Mouse (Mus musculus): ENCODE data around the gene Gm49373. TPM values are rescaled to one million over a fixed set of nuclear protein-coding genes. Genes with fewer than 3 reads are reported as not detected.
A peak's percentile ranks its signal among the peaks of the same experiment; 100 is the strongest.

Gm49373 gene
- polyA plus RNA-seq, 1 experiment from 2014 or later, result 0.56 TPM

DNA sequence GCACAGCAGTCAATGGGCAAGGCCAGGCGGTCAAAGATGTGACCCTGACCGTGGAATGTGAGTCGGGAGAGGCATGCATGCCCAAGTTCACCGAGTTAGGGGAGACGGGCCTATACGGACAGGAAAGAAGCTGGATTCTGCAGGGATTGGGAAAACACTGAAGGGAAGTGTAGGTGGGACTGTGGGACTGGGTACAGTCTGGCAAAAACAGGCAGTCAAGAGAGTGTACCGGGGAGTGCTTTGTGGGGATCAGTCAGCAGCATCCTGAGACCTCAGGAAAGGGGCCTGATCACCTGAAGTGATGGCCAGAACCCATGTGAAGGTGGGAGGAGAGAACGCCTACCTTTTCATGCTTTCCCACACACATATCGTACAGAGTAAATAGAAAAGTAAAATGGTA is 37.3 kb downstream of the Gm49373 start:
- 32% methylated on average over 9 of the region's 9 CpGs for WGBS (ENCODE audit: insufficient replicate concordance)
- Histone ChIP-seq H3K36me3 (no peaks in the 10 kb centered on the region), H3K9me3 (replicated peaks) (no peaks in the 10 kb centered on the region), H3K27me3 (peaks cover 80% of the 10 kb centered on the region), H3K27ac (no peak overlapping the region), H3K9ac (no peak overlapping the region), H3K4me1 (replicated peaks) (peaks cover 85% of the 10 kb centered on the region), H3K4me2 (no peak overlapping the region), H3K4me3 (replicated peaks) (no peak overlapping the region)
- ATAC-seq (ENCODE audit: low read depth) (no peak), DNase-seq (no peak)

DNA sequence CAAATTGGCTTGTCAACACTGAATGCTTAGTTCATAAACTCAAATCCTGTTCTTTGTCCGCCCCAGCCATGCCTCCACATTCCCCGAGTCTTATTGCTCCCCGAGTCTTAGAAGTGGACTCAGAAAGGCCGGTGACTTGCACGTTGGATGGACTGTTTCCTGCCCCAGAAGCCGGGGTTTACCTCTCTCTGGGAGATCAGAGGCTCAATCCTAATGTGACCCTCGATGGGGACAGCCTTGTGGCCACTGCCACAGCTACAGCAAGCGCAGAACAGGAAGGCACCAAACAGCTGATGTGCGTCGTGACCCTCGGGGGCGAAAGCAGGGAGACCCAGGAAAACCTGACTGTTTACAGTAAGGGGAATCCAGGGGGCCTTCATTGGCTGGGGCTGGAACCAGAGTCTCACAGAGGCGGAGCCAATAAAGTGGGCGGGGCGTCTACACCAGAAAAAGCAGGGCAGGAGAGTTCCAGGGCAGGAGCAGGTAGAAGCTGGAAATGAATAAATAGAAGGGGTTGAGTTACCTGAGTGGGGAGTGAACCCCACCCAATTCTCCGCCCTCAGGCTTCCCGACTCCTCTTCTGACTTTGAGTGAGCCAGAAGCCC is 38.3 kb downstream of the Gm49373 start:
- WGBS (ENCODE audit: insufficient replicate concordance), result 6% methylated on average over 17 of the region's 17 CpGs
- no peak overlapping the region for H3K27ac ChIP-seq
- peaks cover 79% of the 10 kb centered on the region for H3K27me3 ChIP-seq
- H3K4me1 ChIP-seq (replicated peaks), result peaks cover 83% of the 10 kb centered on the region
- H3K9me3 ChIP-seq (replicated peaks), result no peaks in the 10 kb centered on the region
- H3K4me3 ChIP-seq (replicated peaks), result no peak overlapping the region
- DNase-seq (no peak), ATAC-seq (ENCODE audit: low read depth) (no peak)
- H3K36me3 ChIP-seq, result no peaks in the 10 kb centered on the region
- no peak overlapping the region for H3K9ac ChIP-seq
- no peak overlapping the region for H3K4me2 ChIP-seq

DNA sequence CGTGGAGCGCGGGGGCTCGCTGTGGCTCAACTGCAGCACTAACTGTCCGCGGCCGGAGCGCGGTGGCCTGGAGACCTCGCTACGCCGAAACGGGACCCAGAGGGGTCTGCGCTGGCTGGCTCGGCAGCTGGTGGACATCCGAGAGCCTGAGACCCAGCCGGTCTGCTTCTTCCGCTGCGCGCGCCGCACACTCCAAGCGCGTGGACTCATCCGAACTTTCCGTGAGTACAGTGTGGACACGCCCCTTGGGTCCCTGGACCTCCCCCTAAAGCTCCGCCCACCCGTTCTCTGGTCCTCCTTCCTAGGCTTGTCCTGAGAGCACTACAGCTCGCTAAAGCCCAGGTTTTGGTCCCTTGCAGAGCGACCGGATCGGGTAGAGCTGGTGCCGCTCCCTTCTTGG is 39.8 kb downstream of the Gm49373 start:
- Histone ChIP-seq H3K9ac (peak overlapping the region; percentile 75), H3K36me3 (no peaks in the 10 kb centered on the region), H3K27me3 (peaks cover 66% of the 10 kb centered on the region), H3K27ac (no peak overlapping the region), H3K4me1 (replicated peaks) (peaks cover 83% of the 10 kb centered on the region), H3K9me3 (replicated peaks) (no peaks in the 10 kb centered on the region), H3K4me3 (replicated peaks) (peak overlapping the region; percentile 75), H3K4me2 (peak overlapping the region; percentile 99)
- ATAC-seq (ENCODE audit: low read depth), result peak; percentile 49
- under 1% methylated on average over 34 of the region's 34 CpGs for WGBS (ENCODE audit: insufficient replicate concordance)
- DNase-seq, result peak; percentile 88

DNA sequence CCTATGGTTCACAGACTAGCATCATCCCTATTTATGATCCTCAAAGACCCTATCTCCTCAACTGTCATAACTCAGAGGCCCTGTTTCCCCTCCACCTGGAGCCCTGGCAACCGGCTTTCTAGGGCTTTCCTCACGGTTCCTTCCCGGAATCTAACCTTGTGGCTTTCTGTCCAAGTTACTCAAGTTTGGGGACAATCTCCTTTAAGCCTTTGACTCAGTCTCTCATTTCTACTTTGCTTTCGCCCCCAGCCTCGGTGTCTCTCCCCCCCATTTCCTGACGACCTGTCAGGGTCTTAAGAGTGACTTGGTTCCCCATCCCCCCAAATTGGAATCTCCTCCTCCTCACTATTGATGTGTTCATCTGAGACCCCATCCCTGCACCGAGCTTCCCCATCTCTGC is 40.4 kb downstream of the Gm49373 start:
- DNase-seq (no peak), ATAC-seq (ENCODE audit: low read depth) (no peak)
- Histone ChIP-seq H3K9me3 (replicated peaks) (no peaks in the 10 kb centered on the region), H3K9ac (peak overlapping the region; percentile 75), H3K4me1 (replicated peaks) (peaks cover 86% of the 10 kb centered on the region), H3K27ac (no peak overlapping the region), H3K4me2 (peak overlapping the region; percentile 99), H3K4me3 (replicated peaks) (peak overlapping the region; percentile 75), H3K27me3 (peaks cover 60% of the 10 kb centered on the region), H3K36me3 (peaks cover 6% of the 10 kb centered on the region; the same call in 1 of the 2 replicates)
- 4% methylated on average over 7 of the region's 7 CpGs for WGBS (ENCODE audit: insufficient replicate concordance)

DNA sequence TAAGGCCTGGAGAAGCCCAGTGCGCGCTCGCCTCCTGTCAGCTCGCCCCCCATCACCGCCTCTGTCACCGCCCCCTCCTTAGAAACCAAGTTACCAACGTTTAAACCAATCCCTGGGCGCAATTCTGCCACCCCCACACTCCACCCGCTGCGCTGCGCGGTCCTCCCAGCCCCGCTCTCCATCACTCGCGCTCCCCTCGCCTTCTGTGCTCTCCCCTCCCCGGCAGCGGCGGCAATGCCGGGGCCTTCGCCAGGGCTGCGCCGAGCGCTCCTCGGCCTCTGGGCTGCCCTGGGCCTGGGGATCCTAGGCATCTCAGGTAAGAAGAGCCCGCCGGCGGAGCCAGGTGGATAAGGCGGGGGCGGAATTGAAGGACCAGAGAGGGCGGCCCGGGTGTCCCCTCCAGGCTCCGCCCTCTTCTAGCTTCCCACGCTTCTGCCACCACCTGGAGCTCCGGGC is 41.0 kb downstream of the Gm49373 start, which contains the start of gene Icam5:
Gene Icam5, plus strand, starts transcription at position 178 of the 456 bp plus-strand sequence.
- Histone ChIP-seq H3K9me3 (replicated peaks) (no peaks in the 10 kb centered on the region), H3K4me3 (replicated peaks) (peak within 1 kb of the TSS; percentile 75), H3K4me1 (replicated peaks) (peaks cover 86% of the 10 kb centered on the region), H3K4me2 (peak within 1 kb of the TSS; percentile 99), H3K27me3 (peaks cover 54% of the 10 kb centered on the region), H3K36me3 (peaks cover 11% of the 10 kb centered on the region; the same call in 1 of the 2 replicates), H3K9ac (peak within 1 kb of the TSS; percentile 75), H3K27ac (peak within 1 kb of the TSS; percentile 94)
- under 1% methylated on average over 35 of the region's 35 CpGs for WGBS (ENCODE audit: insufficient replicate concordance)
- DNase-seq (no peak), ATAC-seq (ENCODE audit: low read depth) (no peak)

DNA sequence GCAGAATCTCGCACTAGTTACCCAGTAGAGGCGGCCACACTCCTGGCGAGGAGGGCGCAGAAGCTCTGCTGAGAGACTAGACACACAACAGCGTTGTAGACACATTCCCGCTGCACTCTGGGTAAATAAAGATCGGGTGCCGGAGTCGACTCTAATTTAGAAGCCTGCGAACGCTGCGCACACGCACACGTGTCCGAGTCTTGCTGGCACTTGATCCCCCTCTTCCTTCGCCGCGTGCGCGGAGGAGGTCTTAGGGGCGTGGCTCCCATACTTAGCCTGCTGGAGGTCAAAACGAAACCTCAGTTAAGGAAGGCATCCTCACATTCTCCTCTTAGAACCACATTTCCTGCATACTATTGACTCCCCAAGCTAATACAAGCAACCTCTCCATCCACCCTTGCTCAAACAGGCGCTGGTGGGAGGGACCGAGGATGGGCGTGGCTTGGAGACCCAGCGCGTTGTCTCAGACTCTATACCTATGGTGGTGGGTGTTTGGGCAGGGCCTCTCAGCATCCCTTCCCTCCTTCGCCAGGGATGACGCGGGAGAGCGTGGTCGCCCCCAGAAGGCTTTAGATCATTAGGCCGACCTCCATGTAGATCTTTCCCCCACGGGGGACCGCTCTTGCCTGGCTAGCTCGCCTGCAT is 41.5 kb downstream of the Gm49373 start:
- Histone ChIP-seq H3K9ac (peak overlapping the region; percentile 75), H3K4me1 (replicated peaks) (peaks cover 86% of the 10 kb centered on the region), H3K9me3 (replicated peaks) (no peaks in the 10 kb centered on the region), H3K4me2 (peak overlapping the region; percentile 99), H3K4me3 (replicated peaks) (peak overlapping the region; percentile 75), H3K27ac (peak overlapping the region; percentile 94), H3K36me3 (peaks cover 11% of the 10 kb centered on the region; the same call in 1 of the 2 replicates), H3K27me3 (peaks cover 48% of the 10 kb centered on the region)
- under 1% methylated on average over 36 of the region's 36 CpGs for WGBS (ENCODE audit: insufficient replicate concordance)
- DNase-seq (peak; percentile 60), ATAC-seq (ENCODE audit: low read depth) (no peak)

DNA sequence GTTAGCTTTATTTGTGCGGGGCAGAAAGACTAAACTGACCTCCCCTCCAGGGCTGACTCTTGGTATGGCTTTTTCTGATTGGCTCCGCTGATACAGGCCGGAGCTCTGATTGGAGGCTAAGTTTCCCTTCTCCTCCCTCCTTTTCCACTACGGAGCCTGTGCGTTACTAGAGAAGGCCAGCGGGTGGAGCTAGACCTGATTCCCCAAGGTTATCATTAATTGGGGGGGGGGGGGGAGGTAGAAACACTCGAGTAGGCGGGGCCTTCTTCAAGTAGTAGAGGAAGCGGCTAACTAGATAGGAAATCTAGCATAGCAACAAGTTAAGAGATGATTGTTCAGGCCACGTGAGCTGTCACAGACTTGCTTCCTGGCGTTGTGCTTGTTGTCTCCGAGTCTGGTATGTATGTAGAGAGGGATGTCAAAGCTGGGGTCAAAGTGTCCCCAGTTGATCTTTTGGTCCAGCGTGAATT is 42.1 kb downstream of the Gm49373 start:
- Histone ChIP-seq H3K9me3 (replicated peaks) (no peaks in the 10 kb centered on the region), H3K27ac (peak overlapping the region; percentile 98), H3K4me1 (replicated peaks) (peaks cover 84% of the 10 kb centered on the region), H3K4me3 (replicated peaks) (peak overlapping the region; percentile 75), H3K27me3 (peaks cover 43% of the 10 kb centered on the region), H3K9ac (peak overlapping the region; percentile 94), H3K4me2 (peak overlapping the region; percentile 99), H3K36me3 (peaks cover 14% of the 10 kb centered on the region; the same call in 1 of the 2 replicates)
- ATAC-seq (ENCODE audit: low read depth) (peak; percentile 68), DNase-seq (peak; percentile 86)
- 1% methylated on average over 13 of the region's 13 CpGs for WGBS (ENCODE audit: insufficient replicate concordance)

DNA sequence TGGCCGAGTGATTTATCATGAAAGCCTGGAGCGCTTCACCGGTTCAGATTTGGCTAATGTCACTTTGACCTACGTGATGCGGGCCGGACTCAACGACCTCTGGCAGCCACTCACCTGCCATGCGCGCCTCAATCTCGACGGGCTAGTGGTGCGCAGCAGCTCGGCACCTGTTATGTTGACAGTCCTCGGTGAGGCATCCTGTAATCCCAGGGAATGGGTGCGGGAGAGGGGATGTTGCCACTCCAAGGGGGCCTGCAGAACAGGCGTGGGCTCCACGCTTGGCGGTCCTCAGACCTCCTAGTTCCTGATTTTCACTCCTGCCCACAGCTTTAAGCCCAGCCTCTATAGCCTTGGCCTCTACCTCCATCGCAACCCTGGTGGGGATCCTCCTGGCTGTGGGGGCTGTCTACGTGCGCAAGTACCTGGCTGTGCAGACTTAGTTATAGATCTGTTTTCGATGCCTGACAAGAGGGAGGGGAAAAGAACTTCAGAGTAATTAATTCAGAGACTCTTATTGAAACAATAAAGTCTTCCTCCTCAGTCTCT is 42.8 kb downstream of the Gm49373 start:
- Histone ChIP-seq H3K27me3 (peaks cover 36% of the 10 kb centered on the region), H3K4me1 (replicated peaks) (peaks cover 80% of the 10 kb centered on the region), H3K4me2 (peak overlapping the region; percentile 99), H3K9ac (peak overlapping the region; percentile 94), H3K4me3 (replicated peaks) (peak overlapping the region; percentile 75), H3K36me3 (peaks cover 18% of the 10 kb centered on the region; the same call in 1 of the 2 replicates), H3K9me3 (replicated peaks) (no peaks in the 10 kb centered on the region), H3K27ac (peak overlapping the region; percentile 98)
- DNase-seq (no peak), ATAC-seq (ENCODE audit: low read depth) (no peak; the same call in 1 of the 2 replicates)
- WGBS (ENCODE audit: insufficient replicate concordance), result 11% methylated on average over 22 of the region's 22 CpGs

DNA sequence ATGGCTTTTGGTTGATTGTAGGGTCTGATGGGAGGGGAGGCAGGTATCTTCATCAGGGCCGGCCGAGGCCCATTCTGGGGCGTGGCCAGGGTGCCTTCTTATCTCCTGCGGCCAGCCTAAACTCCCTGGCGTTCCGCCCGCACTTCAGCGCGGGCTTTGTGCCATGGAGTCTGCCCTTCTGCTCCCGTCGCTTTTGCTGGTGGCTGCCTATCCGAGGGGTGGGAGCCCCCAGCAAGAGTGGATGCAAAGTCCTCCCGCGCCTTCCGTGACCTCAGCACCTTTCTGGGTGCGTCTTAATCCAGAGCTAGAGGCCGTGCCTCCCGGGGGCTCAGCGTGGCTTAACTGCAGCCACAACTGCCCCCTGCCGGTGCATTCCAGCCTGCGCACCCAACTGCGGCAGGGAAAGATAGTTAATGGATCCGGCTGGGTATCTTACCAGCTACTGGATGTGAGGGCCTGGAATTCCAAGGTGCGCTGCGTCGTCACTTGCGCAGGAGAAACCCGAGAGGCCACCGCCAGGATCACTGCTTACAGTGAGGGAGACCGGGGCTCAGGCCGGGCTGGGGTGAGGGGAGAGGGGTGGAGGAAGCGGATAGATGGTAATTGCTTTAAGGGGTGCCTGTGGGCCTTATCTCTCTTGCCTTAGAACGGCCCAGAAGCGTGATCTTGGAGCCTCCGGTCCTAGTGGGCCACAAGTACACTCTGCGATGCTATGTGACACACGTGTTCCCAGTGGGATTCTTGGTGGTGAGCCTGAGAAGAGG is 43.4 kb downstream of the Gm49373 start, which contains the start of gene Icam4:
Gene Icam4, plus strand, starts transcription at position 83 of the 764 bp plus-strand sequence.
- peak within 1 kb of the TSS; percentile 99 for H3K4me2 ChIP-seq
- ATAC-seq (ENCODE audit: low read depth) (peak; percentile 82), DNase-seq (peak; percentile 85)
- peaks cover 74% of the 10 kb centered on the region for H3K4me1 ChIP-seq (replicated peaks)
- H3K9ac ChIP-seq, result peak within 1 kb of the TSS; percentile 94
- H3K27me3 ChIP-seq, result peaks cover 30% of the 10 kb centered on the region
- peak within 1 kb of the TSS; percentile 98 for H3K27ac ChIP-seq
- H3K36me3 ChIP-seq, result peaks cover 18% of the 10 kb centered on the region; the same call in 1 of the 2 replicates
- WGBS (ENCODE audit: insufficient replicate concordance), result under 1% methylated on average over 37 of the region's 37 CpGs
- no peaks in the 10 kb centered on the region for H3K9me3 ChIP-seq (replicated peaks)
- H3K4me3 ChIP-seq (replicated peaks), result peak within 1 kb of the TSS; percentile 75

DNA sequence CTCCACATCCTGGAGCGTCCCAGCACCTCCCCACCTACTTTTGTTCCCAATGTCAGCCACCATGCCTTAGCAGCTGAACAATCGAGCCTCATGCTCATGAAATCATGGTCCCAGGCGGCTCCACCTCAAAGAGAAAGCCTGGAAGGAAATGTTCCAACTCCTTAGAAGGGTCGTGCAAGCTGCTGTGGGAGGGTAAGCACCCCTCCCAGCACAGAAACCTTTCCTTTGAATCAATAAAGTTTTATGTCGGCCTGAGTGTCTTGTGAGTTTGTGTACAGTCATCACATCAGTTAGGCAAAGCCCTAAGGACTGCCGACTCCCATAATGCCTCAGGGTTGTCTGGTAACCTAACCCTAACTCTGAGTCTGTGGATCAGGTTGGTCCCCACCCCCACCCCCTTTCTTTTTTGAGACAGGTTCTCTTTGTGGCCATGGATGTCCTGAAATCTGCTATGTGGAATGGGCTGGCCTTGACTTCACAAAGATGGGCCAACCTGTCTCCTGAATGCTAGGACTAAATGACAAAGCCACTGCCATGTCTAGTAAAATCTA is 44.3 kb downstream of the Gm49373 start:
- Histone ChIP-seq H3K4me2 (peak overlapping the region; percentile 99), H3K4me3 (replicated peaks) (peak overlapping the region; percentile 75), H3K27me3 (peaks cover 21% of the 10 kb centered on the region), H3K27ac (peak overlapping the region; percentile 98), H3K36me3 (peaks cover 18% of the 10 kb centered on the region; the same call in 1 of the 2 replicates), H3K4me1 (replicated peaks) (peaks cover 68% of the 10 kb centered on the region), H3K9me3 (replicated peaks) (no peaks in the 10 kb centered on the region), H3K9ac (peak overlapping the region; percentile 94)
- ATAC-seq (ENCODE audit: low read depth) (no peak), DNase-seq (no peak)
- 47% methylated on average over 6 of the region's 6 CpGs for WGBS (ENCODE audit: insufficient replicate concordance)
